Mouse (Mus musculus) G1E (cell line): ENCODE measurements around the gene Cacng8.

Experiments used
- CTCF ChIP-seq: IDR thresholded peaks from 2 replicates; pipeline ENCODE4 v1.5.1; 2012; ENCODE audit warnings: low read depth, low read length, inconsistent platforms, mixed read lengths
- GATA1 ChIP-seq: IDR thresholded peaks from 2 replicates; pipeline ENCODE4 v1.6.1; 2012; ENCODE audit warnings: borderline replicate concordance, low read length, inconsistent platforms, mixed read lengths
- GATA2 ChIP-seq: IDR thresholded peaks from 2 replicates; pipeline ENCODE4 v1.6.1; 2012; ENCODE audit warnings: low read depth, low read length, inconsistent platforms, borderline replicate concordance
- POLR2AphosphoS5 ChIP-seq: IDR thresholded peaks from 2 replicates; pipeline ENCODE4 v1.6.1; 2012; ENCODE audit warnings: low read depth, low read length, inconsistent platforms; ENCODE audit not compliant: insufficient replicate concordance
- TAL1 ChIP-seq: conservative IDR thresholded peaks from 2 replicates; pipeline ENCODE4 v1.6.1; 2012; ENCODE audit warnings: low read depth, low read length, inconsistent platforms, mixed read lengths

DNA sequence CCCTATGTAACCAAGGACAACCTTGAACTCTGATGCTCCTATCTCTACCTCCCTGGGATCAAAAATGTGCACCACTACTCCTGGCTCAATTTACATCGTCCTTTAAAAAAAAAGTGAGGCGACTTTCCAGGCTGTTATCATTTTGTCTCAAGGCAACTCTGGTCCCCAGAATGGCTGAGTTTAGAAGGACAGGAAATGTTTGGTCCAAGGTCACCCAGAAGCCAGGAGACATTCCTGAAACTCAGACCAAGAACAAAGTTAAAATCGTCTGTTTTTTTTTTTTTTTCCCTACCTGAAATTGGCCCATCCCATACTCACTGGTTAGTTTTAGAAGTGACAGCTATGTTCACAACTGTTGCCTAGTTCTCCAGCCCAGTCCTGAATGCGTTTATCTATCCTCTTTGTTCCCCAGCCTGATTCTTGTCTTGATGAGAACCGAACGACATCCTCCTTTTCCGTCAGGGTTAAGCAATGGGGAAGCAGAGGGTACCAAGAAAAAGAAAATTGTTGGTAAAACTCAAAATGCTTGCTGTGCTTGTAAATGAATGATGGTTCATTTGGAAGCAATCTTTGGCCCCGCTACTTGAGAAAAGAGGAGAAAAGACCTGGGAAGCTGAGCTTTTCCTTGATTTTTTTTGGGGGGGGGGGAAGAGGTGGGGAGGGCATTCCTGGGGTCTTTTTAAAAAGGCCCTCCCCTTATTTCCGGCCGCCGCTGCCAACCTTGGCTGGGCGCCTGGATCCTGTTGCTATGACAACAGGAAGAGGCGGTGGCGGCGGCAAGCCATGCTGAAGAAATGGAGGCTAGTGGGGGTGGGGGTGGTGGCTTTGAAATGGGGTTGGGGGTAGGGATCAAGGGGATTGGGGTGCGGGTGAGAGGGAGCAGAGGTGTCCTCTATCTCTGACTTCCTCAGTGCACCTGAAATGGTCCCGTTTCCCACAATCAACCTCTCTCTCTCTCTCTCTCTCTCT, 755 bp upstream of the Cacng8 start:
- TF ChIP-seq CTCF (no peak), TAL1 (no peak), POLR2AphosphoS5 (no peak), GATA1 (no peak), GATA2 (no peak)
